Mouse (Mus musculus) CH12.LX (cell line): Measurements from ENCODE around the gene Asic4.

ENCODE experiments used
- CTCF ChIP-seq, 2 experiments: IDR thresholded peaks in 1 of 2; conservative IDR thresholded peaks in 1 of 2; 2 replicates each; pipeline ENCODE4 v1.5.1; 2011 to 2012; ENCODE audit warnings: low read depth in 2 of 2, low read length in 2 of 2, improper control_type of control experiment in 1 of 2, inconsistent platforms in 1 of 2, mild to moderate bottlenecking in 1 of 2, moderate library complexity in 1 of 2
- E2F4 ChIP-seq: IDR thresholded peaks from 2 replicates; pipeline ENCODE4 v1.6.1; 2011; ENCODE audit warnings: low read depth, low read length, improper control_type of control experiment; ENCODE audit not compliant: insufficient replicate concordance
- EP300 ChIP-seq: IDR thresholded peaks from 2 replicates; pipeline ENCODE4 v1.6.1; 2011; ENCODE audit warnings: low read length, improper control_type of control experiment
- HCFC1 ChIP-seq: IDR thresholded peaks from 2 replicates; pipeline ENCODE4 v1.6.1; 2012; ENCODE audit warnings: low read depth, mild to moderate bottlenecking, inconsistent platforms, low read length, improper control_type of control experiment
- MAFK ChIP-seq: IDR thresholded peaks from 2 replicates; pipeline ENCODE4 v1.6.1; 2011; ENCODE audit warnings: low read length, improper control_type of control experiment; ENCODE audit not compliant: insufficient replicate concordance
- MAX ChIP-seq: IDR thresholded peaks from 2 replicates; pipeline ENCODE4 v1.6.1; 2011; ENCODE audit warnings: low read length, improper control_type of control experiment
- MYC ChIP-seq: IDR thresholded peaks from 2 replicates; pipeline ENCODE4 v1.6.1; 2011; ENCODE audit warnings: low read depth, mild to moderate bottlenecking, improper control_type of control experiment, low read length
- NELFE ChIP-seq: IDR thresholded peaks from 2 replicates; pipeline ENCODE4 v1.6.1; 2011; ENCODE audit warnings: low read depth, low read length, improper control_type of control experiment
- NRF1 ChIP-seq: IDR thresholded peaks from 2 replicates; pipeline ENCODE4 v1.6.1; 2014; ENCODE audit warnings: low read depth, mild to moderate bottlenecking, inconsistent platforms, low read length, improper control_type of control experiment, moderate library complexity
- POLR2A ChIP-seq: IDR thresholded peaks from 2 replicates; pipeline ENCODE4 v1.6.1; 2011; ENCODE audit warnings: low read depth, mild to moderate bottlenecking, improper control_type of control experiment, low read length
- TCF12 ChIP-seq: IDR thresholded peaks from 2 replicates; pipeline ENCODE4 v1.6.1; 2014; ENCODE audit warnings: low read depth, mild to moderate bottlenecking, inconsistent platforms, low read length, improper control_type of control experiment
- UBTF ChIP-seq: IDR thresholded peaks from 2 replicates; pipeline ENCODE4 v1.6.1; 2012; ENCODE audit warnings: low read depth, mild to moderate bottlenecking, inconsistent platforms, low read length, improper control_type of control experiment, moderate library complexity
- USF2 ChIP-seq: conservative IDR thresholded peaks from 2 replicates; pipeline ENCODE4 v1.6.1; 2011; ENCODE audit warnings: low read depth, low read length, improper control_type of control experiment

- TF ChIP-seq CTCF (conservative IDR thresholded peaks at IDR 0.05 in 1 of 2, IDR thresholded peaks at IDR 0.05 in 1 of 2; ENCODE audit: low read depth in 2 of 2, low read length in 2 of 2) (no peak), POLR2A (no peak), NRF1 (no peak), NELFE (no peak), MYC (no peak), E2F4 (no peak), USF2 (no peak), UBTF (no peak), EP300 (no peak), TCF12 (no peak), MAFK (no peak), HCFC1 (no peak), MAX (no peak)
Observed at GRCm38 (mm10) chr1:75455433-75455832, 5.2 kb downstream of the Asic4 start.
